ENCODE assay signal across 11 mouse cellular contexts in genomic region chr7:30393631-30394030, GRCm38 (mm10). TPM values are rescaled to one million over a fixed set of nuclear protein-coding genes. Genes with fewer than 3 reads are reported as not detected.
DNase-seq lines count a peak whose midpoint lies in the region; ATAC-seq and TF ChIP-seq lines count a peak whose summit lies in the region.
"Had no signal": no experiment of that assay in that cellular context is flagged by ENCODE, and none has a peak within 500 bp of the region (broad histone marks: within the 10 kb centered on the region; RNA-seq: fewer than 3 reads in every experiment).

No protein-coding gene starts in this region.

- 0 out of 2 replicates have a peak overlapping the region, but pooled peaks have one; percentile 5 for H3K27ac ChIP-seq in forebrain, embryonic 10.5 days
- H3K27ac ChIP-seq in forebrain, embryonic 16.5 days (ENCODE audit: low read length): no peak overlapping the region
- H3K27ac ChIP-seq in layer of hippocampus, adult 2 months: peak overlapping the region; percentile 24; the same call in 1 of the 2 replicates
- peak overlapping the region; percentile 90 for H3K27ac ChIP-seq in brown adipose tissue, adult 24 weeks (replicated peaks; ENCODE audit: low read depth, low read length)
- no peak overlapping the region for H3K27ac ChIP-seq in kidney, adult 2 months (ENCODE audit: insufficient read depth, low read depth, low read length)

- no peaks in the 10 kb centered on the region for H3K4me1 ChIP-seq in forebrain, embryonic 10.5 days
- H3K4me1 ChIP-seq in forebrain, embryonic 16.5 days (replicated peaks; ENCODE audit: control insufficient read depth, insufficient read depth, low read length): no peaks in the 10 kb centered on the region
- H3K4me1 ChIP-seq in brown adipose tissue, adult 24 weeks (ENCODE audit: control insufficient read depth, insufficient read depth, insufficient read length, low read length): no peaks in the 10 kb centered on the region
- no peaks in the 10 kb centered on the region for H3K4me1 ChIP-seq in kidney, adult 2 months (ENCODE audit: control insufficient read depth, insufficient read depth, low read length)

- no peak for TF ChIP-seq CTCF in layer of hippocampus, adult 2 months (conservative IDR thresholded peaks at IDR 0.05)
- TF ChIP-seq CTCF in kidney, adult 2 months (conservative IDR thresholded peaks at IDR 0.05; ENCODE audit: insufficient read depth, insufficient read length, low read depth, low read length): no peak

- H3K27me3 ChIP-seq in forebrain, embryonic 10.5 days (ENCODE audit: poor library complexity, severe bottlenecking): no peaks in the 10 kb centered on the region
- H3K27me3 ChIP-seq in forebrain, embryonic 16.5 days (replicated peaks; ENCODE audit: control insufficient read depth, insufficient read depth, low read length): no peaks in the 10 kb centered on the region
- no peaks in the 10 kb centered on the region for H3K27me3 ChIP-seq in splenic B cell, adult 2 months (ENCODE audit: control insufficient read depth, insufficient read depth, low read length, poor library complexity, severe bottlenecking)
- H3K27me3 ChIP-seq in kidney, adult 2 months (replicated peaks; ENCODE audit: control insufficient read depth, insufficient read depth, low read length): no peaks in the 10 kb centered on the region

- H3K4me2 ChIP-seq in forebrain, embryonic 16.5 days (ENCODE audit: low read length): no peak overlapping the region

- ATAC-seq in forebrain, embryonic 16.5 days: no peak

- whole genome bisulfite sequencing in forebrain, embryonic 10.5 days: 88% methylated on average over 4 of the region's 4 CpGs
- 88% methylated on average over 4 of the region's 4 CpGs for WGBS in forebrain, embryonic 16.5 days
- whole genome bisulfite sequencing in kidney, adult 2 months: 81% methylated on average over 4 of the region's 4 CpGs

- H3K4me3 ChIP-seq in forebrain, embryonic 10.5 days: no peak overlapping the region
- no peak overlapping the region for H3K4me3 ChIP-seq in forebrain, embryonic 16.5 days (replicated peaks; ENCODE audit: low read length)
- no peak overlapping the region for H3K4me3 ChIP-seq in layer of hippocampus, adult 2 months
- H3K4me3 ChIP-seq in brown adipose tissue, adult 24 weeks (ENCODE audit: insufficient read depth, low read depth, low read length): no peak overlapping the region
- no peak overlapping the region for H3K4me3 ChIP-seq in kidney, adult 2 months (ENCODE audit: insufficient read depth, low read depth, low read length)
- H3K4me3 ChIP-seq: myocyte had no signal

- H3K36me3 ChIP-seq in forebrain, embryonic 10.5 days (replicated peaks): no peaks in the 10 kb centered on the region
- H3K36me3 ChIP-seq in forebrain, embryonic 16.5 days (ENCODE audit: control insufficient read depth, insufficient read depth): no peaks in the 10 kb centered on the region
- no peaks in the 10 kb centered on the region for H3K36me3 ChIP-seq in splenic B cell, adult 2 months (ENCODE audit: control insufficient read depth, insufficient read depth, low read length, poor library complexity, severe bottlenecking)
- no peaks in the 10 kb centered on the region for H3K36me3 ChIP-seq in kidney, adult 2 months (ENCODE audit: control insufficient read depth, insufficient read depth, low read length)

- no peak overlapping the region for H3K9ac ChIP-seq in forebrain, embryonic 16.5 days (replicated peaks; ENCODE audit: low read depth, low read length)

- DNase-seq in forebrain, embryonic 10.5 days (ENCODE audit: extremely low spot score, low spot score): no peak
- DNase-seq in layer of hippocampus, adult 2 months (ENCODE audit: low spot score in 2 of 2): no peak
- DNase-seq in layer of hippocampus, adult 11-12 months (ENCODE audit: low spot score): no peak
- DNase-seq in splenic B cell, adult 2 months (ENCODE audit: low read depth, low spot score): peak; percentile 14
- DNase-seq in spleen, postnatal 4 days (ENCODE audit: low spot score in 2 of 2): no peak
- DNase-seq in kidney, adult 2 months: no peak
- DNase-seq: right cerebral cortex, postnatal 14 days had no signal

- TF ChIP-seq POLR2A in kidney, adult 2 months (IDR thresholded peaks at IDR 0.05; ENCODE audit: low read depth, low read length): no peak

- H3K9me3 ChIP-seq in forebrain, embryonic 10.5 days: no peaks in the 10 kb centered on the region
- H3K9me3 ChIP-seq in forebrain, embryonic 16.5 days (ENCODE audit: control insufficient read depth, low read length): no peaks in the 10 kb centered on the region

RNA-seq across cellular contexts. Expression of gene Tyrobp, which starts 19.9 kb away (rescaled TPM):
- 10.4 and 12.1 TPM in 2 replicates for polyA plus RNA-seq in forebrain, embryonic 10.5 days (2016; fragmentation: Nextera tagmentation; extraction: Ambion mirVana)
- polyA plus RNA-seq in forebrain, embryonic 16.5 days (2015; fragmentation: Nextera tagmentation; extraction: Ambion mirVana): 14.0 and 19.1 TPM in 2 replicates
- total RNA-seq in layer of hippocampus, adult 2 months (2021): 10 to 100 TPM; 26.7 to 32.6 TPM
- polyA plus RNA-seq in brown adipose tissue, adult 24 weeks (2012; ENCODE audit: insufficient read depth, insufficient read length, missing spikeins): 34.6 and 43.0 TPM in 2 replicates
- 51.3 and 83.0 TPM in 2 replicates for polyA plus RNA-seq in kidney, adult 2 months (2012; rRNA removed)
- polyA plus RNA-seq: myocyte had no signal

RNA-seq across cellular contexts. Expression of gene Hcst, which starts 26.0 kb away (rescaled TPM):
- 0.38 TPM in 1 of 2 replicates, not detected in the other for polyA plus RNA-seq in forebrain, embryonic 10.5 days (2016; fragmentation: Nextera tagmentation; extraction: Ambion mirVana)
- polyA plus RNA-seq in forebrain, embryonic 16.5 days (2015; fragmentation: Nextera tagmentation; extraction: Ambion mirVana): not detected in 2 replicates
- 1 to 10 TPM in 1 of 2 experiments, not detected in 1; 1.5 TPM for total RNA-seq in layer of hippocampus, adult 2 months (2021)
- 2.5 and 2.8 TPM in 2 replicates for polyA plus RNA-seq in brown adipose tissue, adult 24 weeks (2012; ENCODE audit: insufficient read depth, insufficient read length, missing spikeins)
- polyA plus RNA-seq in kidney, adult 2 months (2012; rRNA removed): 3.7 and 12.0 TPM in 2 replicates
- total RNA-seq: gastrocnemius, postnatal 25 days had no signal
- polyA plus RNA-seq: myocyte had no signal

RNA-seq across cellular contexts. Expression of gene Nfkbid, which starts 27.9 kb away (rescaled TPM):
- 1.3 and 1.5 TPM in 2 replicates for polyA plus RNA-seq in forebrain, embryonic 10.5 days (2016; fragmentation: Nextera tagmentation; extraction: Ambion mirVana)
- 2.3 and 3.4 TPM in 2 replicates for polyA plus RNA-seq in forebrain, embryonic 16.5 days (2015; fragmentation: Nextera tagmentation; extraction: Ambion mirVana)
- total RNA-seq in layer of hippocampus, adult 2 months (2021): 1 to 10 TPM; 2.8 to 3.0 TPM
- polyA plus RNA-seq in brown adipose tissue, adult 24 weeks (2012; ENCODE audit: insufficient read depth, insufficient read length, missing spikeins): 0.67 and 1.6 TPM in 2 replicates
- 1.8 and 3.1 TPM in 2 replicates for polyA plus RNA-seq in kidney, adult 2 months (2012; rRNA removed)

RNA-seq across cellular contexts. Expression of gene Lrfn3, which starts 31.1 kb away (rescaled TPM):
- polyA plus RNA-seq in forebrain, embryonic 10.5 days (2016; fragmentation: Nextera tagmentation; extraction: Ambion mirVana): 5.3 and 5.6 TPM in 2 replicates
- polyA plus RNA-seq in forebrain, embryonic 16.5 days (2015; fragmentation: Nextera tagmentation; extraction: Ambion mirVana): 10.4 and 13.4 TPM in 2 replicates
- 10 to 100 TPM; 32.4 to 34.6 TPM for total RNA-seq in layer of hippocampus, adult 2 months (2021)
- 0.67 and 2.4 TPM in 2 replicates for polyA plus RNA-seq in brown adipose tissue, adult 24 weeks (2012; ENCODE audit: insufficient read depth, insufficient read length, missing spikeins)
- polyA plus RNA-seq in kidney, adult 2 months (2012; rRNA removed): 9.6 and 11.6 TPM in 2 replicates

RNA-seq across cellular contexts. Expression of gene Aplp1, which starts 51.7 kb away (rescaled TPM):
- 25.4 and 33.7 TPM in 2 replicates for polyA plus RNA-seq in forebrain, embryonic 10.5 days (2016; fragmentation: Nextera tagmentation; extraction: Ambion mirVana)
- 584 and 649 TPM in 2 replicates for polyA plus RNA-seq in forebrain, embryonic 16.5 days (2015; fragmentation: Nextera tagmentation; extraction: Ambion mirVana)
- total RNA-seq in layer of hippocampus, adult 2 months (2021): 1,000 to 10,000 TPM; 1,283 to 1,305 TPM
- 0.44 and 0.92 TPM in 2 replicates for polyA plus RNA-seq in brown adipose tissue, adult 24 weeks (2012; ENCODE audit: insufficient read depth, insufficient read length, missing spikeins)
- 13.0 and 14.2 TPM in 2 replicates for polyA plus RNA-seq in kidney, adult 2 months (2012; rRNA removed)

Comparison
In these comparisons a context has a peak if more than half of its experiments do, and no peak if none do; other contexts are left out.
1. H3K27ac ChIP-seq: peak in forebrain, embryonic 10.5 days (single experiment), layer of hippocampus, adult 2 months (single experiment) and brown adipose tissue, adult 24 weeks (single experiment); none in forebrain, embryonic 16.5 days (single experiment) and kidney, adult 2 months (single experiment).